Mouse (Mus musculus): Measurements from ENCODE around the gene Smim4.
A peak's percentile ranks its signal among the peaks of the same experiment; 100 is the strongest.

The Smim4 gene

DNA sequence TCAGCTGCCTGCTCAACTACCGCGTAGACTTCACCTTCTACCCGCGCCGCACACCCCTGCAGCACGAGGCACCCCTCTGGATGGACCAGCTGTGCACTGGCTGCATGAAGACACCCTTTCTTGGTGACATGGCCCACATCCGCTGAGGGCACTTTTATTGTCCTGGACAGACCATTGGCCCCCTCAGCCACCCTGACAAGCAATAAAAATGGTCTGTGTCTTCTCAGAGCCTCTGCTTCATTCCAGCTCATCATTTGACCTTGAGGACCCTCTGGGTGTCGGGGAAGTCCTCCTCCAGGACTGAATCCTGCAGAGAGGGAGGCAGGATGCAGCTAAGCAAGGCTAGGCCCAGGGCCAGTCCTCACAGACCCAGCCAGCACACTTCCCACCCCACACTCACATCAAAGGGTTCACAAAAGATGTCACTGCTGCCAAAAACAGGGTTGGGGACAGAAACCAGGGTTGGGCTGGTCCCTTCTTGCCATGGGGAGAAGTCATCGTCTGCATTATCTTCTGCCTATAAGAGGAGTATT, 10.2 kb upstream of the Smim4 start:
- DNase-seq (ENCODE audit: extremely low read depth, insufficient read length, low spot score) = no peak

DNA sequence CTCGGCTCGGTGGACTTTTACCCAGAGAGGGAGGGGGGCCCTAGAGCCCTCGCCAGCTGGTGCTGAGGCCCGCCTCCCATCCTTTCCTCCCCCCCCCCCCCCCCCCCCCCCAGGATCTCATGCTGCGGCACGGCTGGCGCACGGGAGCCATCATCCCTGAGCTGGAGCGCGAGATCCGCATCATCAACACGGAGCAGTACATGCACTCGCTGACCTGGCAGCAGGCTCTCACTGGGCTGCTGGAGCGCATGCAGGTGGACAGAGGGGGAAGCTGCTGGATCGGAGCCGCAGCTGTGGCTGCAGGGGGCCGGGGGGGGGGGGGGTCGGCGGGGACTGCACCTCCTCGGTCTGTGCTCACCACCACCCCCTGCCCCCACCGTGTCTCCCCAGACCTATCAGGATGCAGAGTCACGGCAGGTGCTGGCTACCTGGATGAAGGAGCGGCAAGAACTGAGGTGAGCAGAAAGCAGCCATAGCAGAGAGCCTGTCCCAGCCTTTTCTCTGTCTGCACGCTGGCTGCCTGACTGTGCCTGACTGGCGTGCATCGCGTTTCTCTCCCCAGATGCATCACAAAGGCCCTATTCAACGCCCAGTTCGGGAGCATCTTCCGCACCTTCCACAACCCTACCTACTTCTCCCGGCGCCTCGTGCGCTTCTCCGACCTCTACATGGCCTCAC, 9.6 kb upstream of the Smim4 start:
- no peak for DNase-seq (ENCODE audit: extremely low read depth, insufficient read length, low spot score)

DNA sequence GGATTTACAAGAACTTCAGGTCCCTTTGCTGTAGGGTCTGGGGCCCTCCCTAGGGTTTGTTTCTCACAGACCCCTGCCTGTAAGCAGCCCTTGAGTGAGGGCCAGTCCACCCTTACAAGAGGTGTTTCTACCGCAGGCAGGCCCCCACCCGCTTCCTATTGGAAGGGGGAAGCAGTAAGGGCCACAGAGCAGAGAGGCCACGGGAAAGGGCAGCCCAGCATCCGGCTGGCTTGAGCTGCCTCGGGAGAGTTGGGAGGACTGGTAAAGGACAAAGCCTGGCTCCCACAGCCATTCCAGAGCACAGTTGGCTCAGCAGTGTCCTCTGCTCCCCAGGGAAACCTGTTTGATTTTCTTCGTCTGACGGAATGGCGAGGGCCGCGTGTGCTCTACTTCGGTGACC, 9.0 kb upstream of the Smim4 start:
- DNase-seq (ENCODE audit: extremely low read depth, insufficient read length, low spot score) = no peak

DNA sequence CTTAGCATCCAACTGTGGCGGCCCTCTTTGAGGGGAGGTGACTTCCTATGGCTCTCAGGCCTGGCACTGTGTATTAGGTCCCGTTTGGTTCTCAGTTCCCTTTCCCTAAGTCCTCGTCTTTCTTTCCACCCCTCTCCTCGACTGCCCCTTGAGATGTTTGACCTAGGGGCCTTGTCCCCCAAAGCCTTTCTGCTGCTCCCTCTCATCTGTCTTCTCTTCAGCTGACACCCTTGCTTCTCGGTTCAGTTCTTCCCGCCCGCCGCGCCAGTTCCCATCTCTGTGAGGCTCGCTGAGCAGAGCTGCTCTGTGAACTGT, 8.5 kb upstream of the Smim4 start:
- no peak for DNase-seq (ENCODE audit: extremely low read depth, insufficient read length, low spot score)

DNA sequence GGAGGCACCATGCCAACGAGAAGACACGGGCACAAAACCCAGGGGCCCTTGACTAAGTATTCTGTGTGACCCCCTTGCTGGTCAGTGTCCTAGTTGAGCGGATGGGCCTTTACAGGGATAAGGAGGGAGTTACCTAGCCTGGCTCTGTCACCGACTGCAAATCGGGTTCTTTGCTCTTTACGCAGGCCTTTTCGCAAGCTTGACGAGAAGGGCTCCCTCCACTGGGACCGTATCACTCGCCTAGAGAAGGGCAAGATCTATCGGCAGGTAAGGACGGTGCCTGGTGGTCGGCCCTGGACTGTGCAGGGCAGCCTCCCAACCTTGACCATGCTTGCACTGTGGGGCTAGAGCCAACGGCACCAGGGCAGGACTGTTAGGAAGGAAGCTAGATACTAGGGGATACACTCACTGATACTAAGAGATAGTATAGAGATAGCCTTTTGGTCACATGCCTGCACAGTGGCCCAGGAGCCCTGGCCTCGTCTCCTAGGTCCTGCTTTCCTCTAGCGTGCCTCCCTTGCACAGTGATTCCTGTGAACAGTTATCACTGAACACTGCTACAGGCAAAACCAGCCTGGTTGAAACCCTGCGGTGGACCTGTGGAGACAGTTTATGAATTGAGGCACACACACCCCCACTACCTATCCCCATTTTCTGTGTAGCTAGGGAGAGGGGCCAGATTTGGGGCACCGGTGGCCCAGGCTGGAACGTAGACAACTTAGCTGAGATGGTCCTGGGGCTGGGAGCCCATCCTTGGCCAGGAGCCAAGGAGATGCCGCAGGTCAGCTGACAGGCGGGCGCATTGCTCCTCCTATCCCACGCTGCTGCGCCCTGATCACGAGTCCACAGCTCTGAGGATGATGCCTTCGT, 7.9 kb upstream of the Smim4 start:
- no peak for DNase-seq (ENCODE audit: extremely low read depth, insufficient read length, low spot score)

DNA sequence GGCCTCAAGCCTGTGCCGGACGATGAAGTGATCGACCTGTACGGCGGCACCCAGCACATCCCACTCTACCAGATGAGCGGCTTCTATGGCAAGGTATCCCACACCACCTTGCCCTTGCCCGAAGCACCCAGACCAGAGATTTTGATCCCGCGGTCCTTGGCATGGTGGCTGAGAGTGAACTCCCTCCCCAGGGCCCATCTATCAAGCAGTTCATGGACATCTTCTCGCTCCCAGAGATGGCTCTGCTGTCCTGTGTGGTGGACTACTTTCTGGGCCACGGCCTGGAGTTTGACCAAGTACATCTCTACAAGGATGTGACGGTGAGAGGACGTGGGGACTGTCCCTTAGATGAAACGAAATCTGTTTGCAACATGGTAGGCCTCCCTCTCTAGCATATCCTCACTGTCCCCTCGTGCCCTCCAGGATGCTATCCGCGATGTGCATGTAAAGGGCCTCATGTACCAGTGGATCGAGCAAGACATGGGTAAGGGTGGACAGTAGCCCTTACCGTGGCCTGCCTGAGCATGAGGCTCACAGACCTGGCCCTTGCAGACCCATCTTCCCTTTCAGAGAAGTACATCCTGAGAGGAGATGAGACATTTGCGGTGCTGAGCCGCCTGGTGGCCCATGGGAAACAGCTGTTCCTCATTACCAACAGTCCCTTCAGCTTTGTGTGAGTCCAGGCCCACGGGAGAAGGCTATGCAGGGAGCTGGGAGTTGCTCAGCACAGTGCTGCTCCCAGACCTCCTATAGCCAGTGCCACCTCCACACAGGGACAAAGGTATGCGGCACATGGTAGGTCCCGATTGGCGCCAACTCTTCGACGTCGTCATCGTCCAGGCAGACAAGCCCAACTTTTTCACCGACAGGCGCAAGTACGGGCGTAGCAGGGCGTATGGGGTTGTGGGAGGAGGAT, 7.0 kb upstream of the Smim4 start:
- no peak for DNase-seq (ENCODE audit: extremely low read depth, insufficient read length, low spot score)

DNA sequence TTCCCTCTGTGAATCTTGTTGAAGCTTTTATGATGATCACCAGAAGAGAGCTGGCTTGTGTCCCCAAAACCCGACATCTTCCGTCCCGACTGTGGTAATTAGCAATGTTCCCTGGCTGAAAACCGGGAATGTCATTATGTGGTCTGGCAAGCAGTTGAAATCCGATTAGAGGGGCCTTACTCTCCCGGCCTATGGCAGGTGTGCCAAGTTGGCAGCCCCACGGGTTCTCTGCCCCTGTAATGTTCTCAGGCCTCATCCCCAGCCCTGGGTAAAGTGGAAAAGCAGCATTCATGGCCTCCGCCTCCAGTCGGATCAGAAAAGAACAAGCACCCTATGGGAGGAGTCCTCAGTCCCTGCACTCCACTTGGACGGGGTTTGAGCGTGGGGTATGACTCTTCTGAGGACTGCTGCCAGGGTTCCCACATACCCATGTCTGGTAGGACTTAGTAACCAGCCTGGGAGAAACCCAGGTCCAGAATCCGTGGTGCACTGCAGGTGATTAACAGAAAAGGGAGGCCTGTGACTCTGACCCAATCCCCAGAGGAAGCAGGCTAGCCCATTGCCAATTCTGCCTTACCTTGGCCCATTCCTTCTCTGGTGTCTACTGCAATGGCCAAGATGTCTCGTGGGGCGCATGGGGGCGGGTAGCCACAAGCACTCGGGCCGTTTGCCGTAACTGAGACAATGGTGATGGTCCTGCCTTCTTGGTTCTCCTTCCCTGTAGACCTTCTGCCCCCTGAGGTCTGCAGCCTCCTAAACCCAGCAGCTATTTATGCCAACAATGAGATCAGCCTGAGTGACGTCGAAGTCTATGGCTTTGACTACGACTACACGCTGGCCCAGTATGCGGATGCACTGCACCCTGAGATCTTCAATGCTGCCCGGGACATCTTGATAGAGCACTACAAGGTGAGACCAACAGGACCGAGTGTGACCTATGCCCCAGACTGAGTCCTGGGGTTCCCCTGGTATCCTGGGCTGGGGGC, 5.6 kb upstream of the Smim4 start:
- DNase-seq (ENCODE audit: extremely low read depth, insufficient read length, low spot score) = no peak

DNA sequence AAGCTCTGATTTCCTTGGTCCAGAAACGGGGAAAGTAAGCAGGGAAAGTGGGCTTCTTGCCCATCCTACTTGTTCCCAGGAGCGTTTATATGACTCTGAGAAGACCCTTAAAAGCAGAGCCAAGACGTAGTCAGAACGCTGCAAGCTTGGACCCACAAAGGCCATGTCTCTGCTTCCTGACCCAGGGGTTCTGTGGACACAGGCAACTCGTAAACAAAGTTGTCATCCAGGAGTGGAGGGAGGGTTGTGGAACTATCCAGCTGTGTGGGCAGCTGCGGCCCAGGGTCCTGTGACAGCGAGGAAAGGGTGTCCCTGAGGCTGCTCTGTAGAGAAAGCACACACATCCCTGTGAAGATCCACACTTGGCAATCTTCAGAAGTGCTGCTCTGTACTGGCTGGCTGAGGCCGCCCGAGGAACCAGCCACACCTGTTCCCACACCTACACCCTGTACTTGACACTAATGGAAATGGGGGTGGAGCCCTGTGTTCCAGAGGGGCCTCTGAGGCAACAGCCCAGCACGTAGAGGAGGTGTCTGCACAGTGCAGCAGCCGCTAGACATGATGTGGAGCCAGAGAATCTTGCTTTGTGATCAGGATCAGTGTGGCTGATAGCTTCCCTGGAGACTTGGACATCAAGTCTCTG, 4.4 kb upstream of the Smim4 start:
- DNase-seq (ENCODE audit: extremely low read depth, insufficient read length, low spot score) = no peak

DNA sequence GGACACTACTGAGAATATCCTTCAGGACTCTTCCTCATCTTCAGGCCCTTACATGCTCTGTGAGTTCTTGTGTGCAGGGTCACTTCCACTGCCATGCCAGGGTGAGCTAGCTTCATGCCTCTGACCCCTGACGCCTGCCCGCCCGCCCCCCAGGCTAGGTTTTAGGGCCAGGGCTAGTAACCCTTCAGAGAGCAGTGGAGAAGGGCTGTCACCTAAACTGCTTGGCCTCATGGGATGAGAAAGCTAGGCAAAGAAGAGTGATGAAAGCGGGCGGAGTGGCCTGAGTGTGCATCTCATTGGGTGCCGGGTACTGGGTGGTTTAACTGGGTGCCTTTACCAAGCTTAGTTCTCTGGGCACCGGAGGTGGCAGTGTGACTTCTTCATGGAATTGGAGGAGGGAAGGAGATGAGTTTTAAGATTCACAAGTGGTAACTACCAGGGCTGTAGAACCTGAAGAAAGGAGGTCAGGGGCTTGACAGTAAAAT, 3.8 kb upstream of the Smim4 start:
- DNase-seq (ENCODE audit: extremely low read depth, insufficient read length, low spot score) = no peak

DNA sequence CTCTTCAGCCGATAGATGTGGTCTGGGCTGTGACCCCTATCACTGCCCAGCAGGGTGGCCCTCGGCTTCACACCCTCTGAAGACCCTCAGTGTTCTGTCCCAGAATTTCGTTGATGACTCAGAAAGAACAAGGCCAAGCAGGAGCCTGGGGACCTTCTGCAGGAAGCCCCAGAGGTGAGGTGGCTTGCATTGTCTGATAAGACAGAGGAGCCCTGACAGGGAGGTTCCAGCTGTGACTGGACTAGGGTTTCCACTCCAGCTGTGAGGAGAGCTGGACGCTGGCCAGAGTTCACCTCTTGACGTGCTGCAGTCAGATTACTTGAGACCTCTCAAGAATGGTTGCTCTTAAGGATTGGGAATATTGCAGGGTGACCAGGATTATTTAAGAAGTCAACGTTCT, 3.3 kb upstream of the Smim4 start:
- no peak for DNase-seq (ENCODE audit: extremely low read depth, insufficient read length, low spot score)

DNA sequence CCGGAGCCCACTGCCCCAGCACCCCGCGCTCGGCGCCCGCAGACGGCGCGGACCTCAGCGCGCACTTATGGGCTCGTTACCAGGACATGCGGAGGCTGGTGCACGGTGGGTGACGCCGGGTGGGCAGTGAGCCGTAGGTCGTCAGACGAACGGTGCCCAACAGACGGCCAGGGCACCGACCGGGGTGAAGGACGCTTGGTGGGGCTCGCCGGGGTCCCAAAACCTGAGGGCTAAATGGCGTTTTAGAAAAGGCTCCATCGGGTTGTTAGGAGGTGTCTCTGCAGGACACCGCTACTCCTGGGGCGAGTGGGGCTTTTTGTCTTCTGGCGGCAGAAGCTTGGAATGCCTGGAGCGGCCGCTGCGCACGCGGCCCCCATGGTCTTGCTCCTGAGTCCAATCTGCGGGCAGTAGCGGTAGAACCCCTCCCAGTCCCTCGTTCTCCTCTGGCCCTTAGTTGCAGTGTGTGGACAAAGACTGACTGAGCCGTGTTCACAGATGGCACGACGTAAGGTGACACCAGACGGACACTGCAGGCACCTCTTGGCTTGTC, 2.6 kb upstream of the Smim4 start:
- DNase-seq (ENCODE audit: extremely low read depth, insufficient read length, low spot score) = peak; percentile 63

DNA sequence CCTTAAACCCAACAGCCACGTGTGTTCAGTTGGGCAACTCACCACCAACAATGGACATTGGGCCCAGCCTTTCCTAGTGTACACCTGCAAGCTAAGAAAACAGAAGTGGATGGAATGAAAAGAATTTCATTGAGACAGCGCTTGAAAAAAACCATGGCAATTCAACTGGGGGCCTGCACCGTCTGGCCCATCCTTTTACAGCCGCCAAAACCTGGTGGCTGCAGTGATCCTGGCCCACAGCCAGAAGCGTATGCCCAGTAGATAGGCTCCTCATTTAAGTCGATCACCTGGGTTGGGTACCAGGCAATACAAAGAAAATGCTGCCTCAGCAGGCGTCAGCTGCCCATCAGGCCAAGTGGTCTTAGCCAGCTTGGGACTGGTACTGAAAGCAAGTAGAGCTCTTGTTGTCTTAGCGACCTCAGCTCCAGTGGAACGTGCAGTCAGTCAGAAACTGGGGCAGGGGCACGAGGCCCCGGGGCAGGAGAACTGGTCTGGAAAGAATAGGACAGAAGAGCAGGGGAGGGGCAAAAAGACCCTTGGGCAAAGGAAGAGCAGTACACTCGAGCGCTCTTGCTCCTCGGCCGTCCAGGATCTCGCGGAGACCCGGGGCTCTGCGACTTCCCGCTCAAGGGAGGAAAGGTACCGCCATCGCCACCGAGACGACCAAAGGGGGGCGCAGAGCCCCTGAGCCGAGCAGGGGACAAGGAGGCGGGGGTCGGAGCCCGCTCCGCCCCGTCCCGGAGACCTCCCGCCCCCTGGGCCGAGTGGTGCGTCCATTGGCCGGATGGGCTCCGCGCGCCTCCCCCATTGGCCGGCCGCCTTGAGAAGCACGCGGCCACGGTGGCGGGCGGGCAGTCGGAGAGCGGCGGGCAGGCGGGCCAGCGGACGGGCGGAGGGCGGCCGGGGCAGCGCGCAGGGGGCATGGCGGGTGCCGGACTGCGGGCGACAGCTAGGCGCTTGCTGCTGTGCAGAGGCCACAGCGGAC, 1.8 kb upstream of the Smim4 start, which contains the start of gene Nt5dc2:
Nt5dc2 (plus strand) TSS at position 818 of the 985 bp plus-strand sequence.
- peak; percentile 84 for DNase-seq (ENCODE audit: extremely low read depth, insufficient read length, low spot score)

DNA sequence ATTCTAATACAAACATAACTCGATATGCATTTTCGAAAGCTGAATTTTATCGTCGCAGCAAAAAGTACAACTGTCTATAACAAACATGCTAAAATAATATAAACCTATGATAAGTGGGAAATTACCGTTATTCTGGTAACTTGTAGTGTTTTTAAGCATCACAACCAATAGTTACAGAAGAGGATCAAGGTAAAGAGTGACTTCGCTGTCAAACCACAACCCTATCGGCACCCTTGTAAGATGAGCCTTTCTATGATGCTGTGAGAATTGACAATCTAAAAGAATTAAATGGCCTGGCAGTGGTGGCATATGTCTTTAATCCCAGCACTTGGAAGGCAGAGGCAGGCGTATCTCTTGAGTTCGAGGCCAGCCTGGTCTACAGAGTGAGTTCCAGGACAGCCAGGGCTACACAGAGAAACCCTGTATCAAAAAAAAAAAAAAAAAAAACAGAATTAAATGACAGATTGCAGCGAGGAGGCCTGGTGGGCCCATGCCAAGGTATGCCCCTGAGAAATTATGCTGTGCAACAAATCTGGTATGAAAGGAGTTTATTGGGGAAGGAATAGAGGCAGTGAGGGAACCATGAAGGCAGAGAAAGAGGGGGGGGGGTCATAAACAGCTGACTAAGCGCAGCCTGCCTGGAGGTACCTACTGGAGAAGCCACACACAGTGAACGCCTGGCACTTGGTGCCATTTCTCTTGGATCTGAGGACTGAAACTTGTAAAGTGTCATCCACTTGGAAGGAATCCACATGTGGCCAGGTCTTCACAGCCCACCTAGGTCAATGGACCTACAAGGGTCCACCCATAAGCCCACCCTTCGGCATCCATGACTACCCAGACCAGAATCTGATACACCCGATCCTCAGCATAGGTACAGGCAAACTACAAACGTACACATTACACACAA, 825 bp upstream of the Smim4 start:
- DNase-seq (ENCODE audit: extremely low read depth, insufficient read length, low spot score) = no peak

DNA sequence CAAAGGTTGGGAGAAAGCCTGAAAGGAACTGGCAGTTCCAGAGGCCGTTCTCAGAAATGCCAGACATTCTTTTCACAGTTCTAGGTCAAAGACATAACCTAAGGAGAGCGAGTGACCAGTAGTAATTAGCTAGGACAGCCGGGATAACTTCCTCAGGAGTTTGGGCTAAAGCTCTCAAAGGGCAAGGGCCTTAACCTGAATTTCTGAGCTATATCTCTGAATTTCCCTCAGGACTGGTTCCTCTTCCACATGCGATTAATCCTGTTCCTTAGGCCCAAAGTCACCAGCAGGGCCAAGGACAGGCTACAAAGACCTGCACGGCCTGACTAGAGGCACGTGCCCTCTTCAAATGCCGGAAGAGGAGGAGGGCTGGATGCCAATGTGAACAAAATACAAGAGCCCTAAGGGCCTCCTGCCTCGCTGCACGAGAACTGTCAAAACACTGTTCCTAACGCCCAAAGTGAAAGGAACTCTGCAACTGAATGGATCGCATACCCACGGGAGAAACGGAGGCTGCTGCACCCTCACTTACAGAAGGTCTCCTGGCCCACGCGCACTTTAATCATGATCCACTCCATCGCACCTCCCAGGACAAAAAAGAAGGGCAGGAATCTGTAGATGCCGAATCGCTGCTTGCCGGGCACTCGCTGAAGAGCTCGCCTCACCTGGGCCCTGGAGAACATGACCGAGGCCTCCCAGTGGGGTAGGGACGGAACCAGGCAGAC, 493 bp downstream of the Smim4 start:
- DNase-seq (ENCODE audit: extremely low read depth, insufficient read length, low spot score) = no peak

DNA sequence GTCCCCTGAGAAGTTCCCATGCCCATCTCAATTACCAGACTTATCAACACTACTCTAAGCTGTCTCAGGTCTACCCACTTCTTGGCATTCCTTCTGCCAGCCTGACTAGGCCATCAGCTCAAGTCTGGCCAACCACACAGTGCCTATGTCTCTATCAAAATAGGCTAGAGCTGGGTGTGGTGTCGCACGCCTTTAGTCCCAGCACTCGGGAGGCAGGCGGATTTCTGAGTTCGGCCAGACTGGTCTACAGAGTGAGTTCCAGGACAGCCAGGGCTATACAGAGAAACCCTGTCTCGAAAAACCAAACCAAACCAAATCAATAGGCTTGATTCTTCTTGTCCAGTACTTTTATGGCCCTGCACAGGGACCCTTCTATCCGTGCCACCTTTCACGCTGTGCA, 1.9 kb downstream of the Smim4 start:
- no peak for DNase-seq (ENCODE audit: extremely low read depth, insufficient read length, low spot score)
